Mouse (Mus musculus) bone marrow macrophage, adult 2 months (primary cell): ENCODE measurements around the gene Adgrf2. TPM values are rescaled to one million over a fixed set of nuclear protein-coding genes. Genes with fewer than 3 reads are reported as not detected.

Experiments
- H3K27ac ChIP-seq: 2 replicates; pipeline ENCODE4 v1.5.1; 2012; ENCODE audit warnings: low read depth, low read length; ENCODE audit not compliant: insufficient read depth
- H3K4me1 ChIP-seq: 2 replicates; pipeline ENCODE4 v1.6.1; 2012; ENCODE audit warnings: low read length; ENCODE audit not compliant: control insufficient read depth, insufficient read depth
- H3K4me3 ChIP-seq: 2 replicates; pipeline ENCODE4 v1.5.1; 2012; ENCODE audit warnings: mild to moderate bottlenecking, low read length, moderate library complexity; ENCODE audit not compliant: insufficient read depth
- CTCF ChIP-seq: IDR thresholded peaks from 2 replicates; pipeline ENCODE4 v1.5.1; 2012; ENCODE audit warnings: low read depth, mild to moderate bottlenecking, low read length, moderate library complexity
- POLR2A ChIP-seq: IDR thresholded peaks from 2 replicates; pipeline ENCODE4 v1.6.1; 2012; ENCODE audit warnings: mild to moderate bottlenecking, low read depth, low read length, borderline replicate concordance
- polyA plus RNA-seq: library from polyadenylated mRNA; stranded (reverse); fragments of >200 nt; gene quantifications from 2 replicates; pipeline ENCODE4 v1.2.4, GENCODE M21; 2012; ENCODE audit not compliant: missing spikeins, insufficient read depth, insufficient read length

Adgrf2 gene
- polyA plus RNA-seq, 1 experiment: not detected

GRCm38 (mm10) chr17:42717161-42717560 is 24.8 kb downstream of the Adgrf2 start:
- Histone ChIP-seq H3K27ac (no peak overlapping the region), H3K4me3 (no peak overlapping the region), H3K4me1 (no peaks in the 10 kb centered on the region)
- TF ChIP-seq CTCF (no peak), POLR2A (no peak)

GRCm38 (mm10) chr17:42714991-42715390 is 27.0 kb downstream of the Adgrf2 start:
- H3K27ac ChIP-seq: no peak overlapping the region
- H3K4me3 ChIP-seq: no peak overlapping the region
- H3K4me1 ChIP-seq: no peaks in the 10 kb centered on the region
- TF ChIP-seq POLR2A (no peak), CTCF (no peak)

DNA sequence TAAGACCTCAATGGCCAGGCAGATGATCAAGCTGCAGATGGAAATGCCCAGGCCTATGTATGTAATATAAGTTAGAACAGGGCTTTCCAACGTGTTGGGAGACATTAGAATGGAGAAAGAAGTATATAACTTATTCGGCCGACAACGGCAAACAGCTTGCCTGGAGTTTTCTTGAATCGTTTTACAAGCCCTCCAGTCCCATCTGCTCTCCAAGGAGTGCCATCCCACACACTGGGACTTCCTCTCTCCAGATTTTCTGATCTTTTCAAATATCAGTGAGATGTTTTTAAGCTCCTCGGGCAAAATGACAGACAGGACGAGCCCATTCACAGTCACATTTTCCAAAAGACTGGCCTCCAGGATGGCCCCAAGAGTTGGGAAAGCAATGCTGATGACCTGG is 31.3 kb downstream of the Adgrf2 start:
- H3K27ac ChIP-seq: no peak overlapping the region
- H3K4me1 ChIP-seq: no peaks in the 10 kb centered on the region
- H3K4me3 ChIP-seq: no peak overlapping the region
- TF ChIP-seq POLR2A (no peak), CTCF (no peak)

DNA sequence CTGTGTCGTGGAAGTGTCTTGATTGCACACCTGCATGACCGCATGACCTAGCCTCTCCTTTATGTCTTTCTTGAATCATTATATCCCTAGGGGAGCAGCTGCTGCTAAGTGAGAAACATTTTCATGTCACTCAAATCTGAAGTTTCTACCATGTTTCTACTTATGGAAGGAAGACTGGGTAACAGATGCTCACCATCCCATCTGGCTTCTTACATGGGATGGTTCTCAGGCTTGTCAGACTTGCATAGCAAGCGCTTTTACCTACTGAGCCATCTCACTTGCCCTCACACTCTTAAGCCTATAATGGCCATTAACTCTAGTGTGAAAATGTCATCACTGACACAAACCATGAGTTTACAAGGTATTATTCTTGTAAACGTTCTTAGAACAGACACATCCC is 36.4 kb downstream of the Adgrf2 start:
- no peak overlapping the region for H3K27ac ChIP-seq
- H3K4me1 ChIP-seq: no peaks in the 10 kb centered on the region
- H3K4me3 ChIP-seq: no peak overlapping the region
- TF ChIP-seq CTCF (no peak), POLR2A (no peak)

- no peaks in the 10 kb centered on the region for H3K4me1 ChIP-seq
- H3K4me3 ChIP-seq: no peak overlapping the region
- no peak for TF ChIP-seq POLR2A
- no peak for TF ChIP-seq CTCF
- H3K27ac ChIP-seq: no peak overlapping the region
These were observed 39.8 kb downstream of the Adgrf2 start for GRCm38 (mm10) chr17:42702198-42702597.

GRCm38 (mm10) chr17:42694730-42695129 is 47.2 kb downstream of the Adgrf2 start:
- Histone ChIP-seq H3K27ac (no peak overlapping the region), H3K4me3 (no peak overlapping the region)
- TF ChIP-seq POLR2A (no peak), CTCF (no peak)

DNA sequence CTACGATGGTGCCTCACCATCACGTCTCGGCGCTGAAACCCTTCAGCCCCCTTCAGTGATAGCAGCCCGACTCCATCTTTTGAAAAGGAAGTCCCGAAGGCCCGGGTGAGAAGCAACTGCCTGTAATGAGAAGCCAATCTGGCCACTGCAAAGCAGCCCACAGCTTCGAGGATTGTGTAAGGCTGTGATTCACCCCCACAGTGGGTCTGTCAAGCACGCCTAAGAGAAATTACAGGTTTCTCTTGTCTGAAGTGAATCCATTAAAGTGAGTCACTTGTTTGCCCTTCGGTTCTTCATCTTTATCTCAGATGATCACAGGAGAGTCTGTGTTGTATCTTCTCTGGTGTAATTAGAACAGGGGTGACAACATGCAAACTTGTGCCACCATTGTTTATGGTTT is 49.8 kb downstream of the Adgrf2 start, which contains the start of gene Adgrf4:
Gene Adgrf4, minus strand, starts transcription at position 149 of the 400 bp plus-strand sequence.
- TF ChIP-seq POLR2A (no peak), CTCF (no peak)
- Histone ChIP-seq H3K4me1 (no peaks in the 10 kb centered on the region), H3K27ac (no peak within 1 kb of the TSS), H3K4me3 (no peak within 1 kb of the TSS)

More at GRCm38 (mm10) chr17:42694730-42695129, 47.2 kb downstream of the Adgrf2 start:
- no peaks in the 10 kb centered on the region for H3K4me1 ChIP-seq

DNA sequence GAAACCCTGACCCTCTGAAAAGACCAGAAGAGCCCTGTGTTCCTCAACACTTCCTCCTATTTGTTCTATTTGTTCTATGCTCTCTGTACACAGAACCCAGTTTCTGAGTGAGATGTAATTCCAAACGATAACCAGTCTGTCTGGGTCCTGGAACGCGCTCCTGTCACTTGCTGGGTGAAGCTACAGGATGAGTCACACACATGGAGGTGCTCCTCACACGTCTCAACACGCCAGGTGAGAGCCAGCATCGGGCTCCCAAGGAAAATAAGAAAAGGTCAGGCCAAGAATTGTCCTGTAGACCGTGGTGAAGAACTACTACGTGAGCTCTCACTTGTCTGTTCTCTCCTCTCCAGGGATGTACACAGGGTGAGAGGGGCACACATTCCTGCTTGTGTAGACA is 51.4 kb downstream of the Adgrf2 start:
- TF ChIP-seq CTCF (no peak), POLR2A (no peak)
- H3K4me3 ChIP-seq: no peak overlapping the region
- H3K4me1 ChIP-seq: no peaks in the 10 kb centered on the region
- no peak overlapping the region for H3K27ac ChIP-seq

Other genes starting within 250 kb of the Adgrf2 start
- not detected in 2 replicates for gene Opn5, start 130.8 kb downstream of the Adgrf2 start, polyA plus RNA-seq
- not detected in 2 replicates for gene Adgrf4, start 49.9 kb downstream of the Adgrf2 start, polyA plus RNA-seq
- 49.3 and 52.0 TPM in 2 replicates for gene Cd2ap, start 134.5 kb upstream of the Adgrf2 start, polyA plus RNA-seq